In genomic region chr19:60891934-60892547, GRCm38 (mm10) we compare ENCODE assay signal across 7 mouse cellular contexts. TPM values are rescaled to one million over a fixed set of nuclear protein-coding genes. Genes with fewer than 3 reads are reported as not detected.
DNase-seq lines count a peak whose midpoint lies in the region; ATAC-seq and TF ChIP-seq lines count a peak whose summit lies in the region.

No protein-coding gene starts in this region.

- H3K4me1 ChIP-seq in forebrain, embryonic 14.5 days (ENCODE audit: control insufficient read depth, insufficient read depth, low read length), result peaks cover 10% of the 10 kb centered on the region
- H3K4me1 ChIP-seq in hindbrain, embryonic 12.5 days, result peaks cover 14% of the 10 kb centered on the region

- no peak overlapping the region for H3K4me3 ChIP-seq in forebrain, embryonic 14.5 days (ENCODE audit: low read depth, low read length)
- H3K4me3 ChIP-seq in hindbrain, embryonic 12.5 days, result 0 out of 2 replicates have a peak overlapping the region, but pooled peaks have one; percentile 58

- CTCF ChIA-PET in Patski (lab: Charles Lee), result interaction anchor here (0.6 to 1.9 kb wide), 19 partner anchors 9 to 192 kb away, joined by 3 to 12 read pairs (median 4); no protein-coding TSS in a partner anchor

- peak; percentile 95 for TF ChIP-seq CTCF in Patski (IDR thresholded peaks at IDR 0.05)

- WGBS in forebrain, embryonic 14.5 days, result 38% methylated on average over 1 of the region's 1 CpGs
- 31% methylated on average over 1 of the region's 1 CpGs for WGBS in hindbrain, embryonic 12.5 days

- H3K27me3 ChIP-seq in Patski, result no peaks in the 10 kb centered on the region
- no peaks in the 10 kb centered on the region for H3K27me3 ChIP-seq in forebrain, embryonic 14.5 days (replicated peaks; ENCODE audit: control insufficient read depth, insufficient read depth, low read length)
- H3K27me3 ChIP-seq in hindbrain, embryonic 12.5 days, result no peaks in the 10 kb centered on the region

- ATAC-seq in Patski, result no peak
- no peak for ATAC-seq in forebrain, embryonic 14.5 days
- no peak for ATAC-seq in hindbrain, embryonic 12.5 days (ENCODE audit: low FRiP score)
- ATAC-seq in megakaryocyte, adult 5-6 weeks (ENCODE audit: poor library complexity, severe bottlenecking), result peak; percentile 39

- peak overlapping the region; percentile 72 for H3K4me2 ChIP-seq in forebrain, embryonic 14.5 days (ENCODE audit: low read length)
- H3K4me2 ChIP-seq in hindbrain, embryonic 12.5 days (replicated peaks), result peak overlapping the region; percentile 54

- H3K9me3 ChIP-seq in forebrain, embryonic 14.5 days (replicated peaks; ENCODE audit: control insufficient read depth, low read length), result no peaks in the 10 kb centered on the region
- H3K9me3 ChIP-seq in hindbrain, embryonic 12.5 days (replicated peaks), result no peaks in the 10 kb centered on the region

- H3K36me3 ChIP-seq in forebrain, embryonic 14.5 days (ENCODE audit: control insufficient read depth, insufficient read depth, low read length), result no peaks in the 10 kb centered on the region
- H3K36me3 ChIP-seq in hindbrain, embryonic 12.5 days, result no peaks in the 10 kb centered on the region

- in situ Hi-C loops in Patski (cut with MboI; ENCODE audit: low pct_unique_long_range_greater_than_20kb), result no loop called here

- no peak overlapping the region for H3K27ac ChIP-seq in forebrain, embryonic 14.5 days (ENCODE audit: low read depth, low read length)
- no peak overlapping the region for H3K27ac ChIP-seq in hindbrain, embryonic 12.5 days

- H3K9ac ChIP-seq in forebrain, embryonic 14.5 days (ENCODE audit: low read length), result peak overlapping the region; percentile 29; the same call in 1 of the 2 replicates
- no peak overlapping the region for H3K9ac ChIP-seq in hindbrain, embryonic 12.5 days

- POLR2A ChIA-PET in Patski (lab: Charles Lee), result interaction anchor here (0.6 kb wide), 1 partner anchor 105 kb away, joined by 3 read pairs; no protein-coding TSS in a partner anchor

- DNase-seq in Patski (ENCODE audit: low read depth, low spot score), result no peak
- DNase-seq in cerebellum, adult 11-12 months, result peak; percentile 60
- peak; percentile 58 for DNase-seq in forebrain, embryonic 14.5 days (ENCODE audit: low spot score)
- peak; percentile 28 to 77 for DNase-seq in layer of hippocampus, postnatal 25 days (ENCODE audit: extremely low spot score in 1 of 2, low spot score in 1 of 2)
- DNase-seq in skeletal muscle tissue, adult 2 months (ENCODE audit: low read depth, low spot score), result peak; percentile 34

RNA-seq across cellular contexts. Expression of gene Grk5, which starts 2.5 kb away (rescaled TPM):
- 13.8 TPM for polyA plus RNA-seq in Patski (2021)
- polyA plus RNA-seq in forebrain, embryonic 14.5 days (2014; fragmentation: Nextera tagmentation; extraction: Ambion mirVana), result 2.0 and 2.7 TPM in 2 replicates
- polyA plus RNA-seq in hindbrain, embryonic 12.5 days (2016; fragmentation: Nextera tagmentation; extraction: Ambion mirVana), result 2.6 and 3.9 TPM in 2 replicates
- total RNA-seq in layer of hippocampus, postnatal 25 days (2021), result 10 to 100 TPM in 1 of 2 experiments, 1 to 10 TPM in 1; 8.2 to 10.4 TPM
- 25.9 and 27.6 TPM in 2 replicates for total RNA-seq in megakaryocyte, adult 5-6 weeks (2015)
- 27.7 and 30.7 TPM in 2 replicates for total RNA-seq in megakaryocyte, adult 5-6 weeks (2017)

RNA-seq across cellular contexts. Expression of gene Prdx3, which starts 17.7 kb away (rescaled TPM):
- polyA plus RNA-seq in Patski (2021), result 155 TPM
- polyA plus RNA-seq in forebrain, embryonic 14.5 days (2014; fragmentation: Nextera tagmentation; extraction: Ambion mirVana), result 89.7 and 103 TPM in 2 replicates
- 94.0 TPM in 2 replicates for polyA plus RNA-seq in hindbrain, embryonic 12.5 days (2016; fragmentation: Nextera tagmentation; extraction: Ambion mirVana)
- 10 to 100 TPM; 75.3 to 81.8 TPM for total RNA-seq in layer of hippocampus, postnatal 25 days (2021)
- 77.9 and 78.0 TPM in 2 replicates for total RNA-seq in megakaryocyte, adult 5-6 weeks (2015)
- 67.6 and 75.0 TPM in 2 replicates for total RNA-seq in megakaryocyte, adult 5-6 weeks (2017)

RNA-seq across cellular contexts. Expression of gene Sfxn4, which starts 30.8 kb away (rescaled TPM):
- 6.8 TPM for polyA plus RNA-seq in Patski (2021)
- polyA plus RNA-seq in forebrain, embryonic 14.5 days (2014; fragmentation: Nextera tagmentation; extraction: Ambion mirVana), result 10.7 and 11.0 TPM in 2 replicates
- 14.2 and 15.3 TPM in 2 replicates for polyA plus RNA-seq in hindbrain, embryonic 12.5 days (2016; fragmentation: Nextera tagmentation; extraction: Ambion mirVana)
- total RNA-seq in layer of hippocampus, postnatal 25 days (2021), result 10 to 100 TPM; 14.5 to 15.2 TPM
- total RNA-seq in megakaryocyte, adult 5-6 weeks (2015), result 0.80 and 1.3 TPM in 2 replicates
- 0.37 and 0.69 TPM in 2 replicates for total RNA-seq in megakaryocyte, adult 5-6 weeks (2017)
